Mouse (Mus musculus): ENCODE results near the gene Mrgprd. TPM values are rescaled to one million over a fixed set of nuclear protein-coding genes. Genes with fewer than 3 reads are reported as not detected.

Mrgprd gene
- total RNA-seq, 2 experiments from 2014 or later: not detected

GRCm38 (mm10) chr7:145302488-145303285, 11.9 kb upstream of the Mrgprd start:
- peak; percentile 68 for DNase-seq

GRCm38 (mm10) chr7:145304153-145304552, 10.5 kb upstream of the Mrgprd start:
- no peak for DNase-seq

- DNase-seq: no peak
These were observed 7.0 kb upstream of the Mrgprd start for GRCm38 (mm10) chr7:145307636-145308035.

DNA sequence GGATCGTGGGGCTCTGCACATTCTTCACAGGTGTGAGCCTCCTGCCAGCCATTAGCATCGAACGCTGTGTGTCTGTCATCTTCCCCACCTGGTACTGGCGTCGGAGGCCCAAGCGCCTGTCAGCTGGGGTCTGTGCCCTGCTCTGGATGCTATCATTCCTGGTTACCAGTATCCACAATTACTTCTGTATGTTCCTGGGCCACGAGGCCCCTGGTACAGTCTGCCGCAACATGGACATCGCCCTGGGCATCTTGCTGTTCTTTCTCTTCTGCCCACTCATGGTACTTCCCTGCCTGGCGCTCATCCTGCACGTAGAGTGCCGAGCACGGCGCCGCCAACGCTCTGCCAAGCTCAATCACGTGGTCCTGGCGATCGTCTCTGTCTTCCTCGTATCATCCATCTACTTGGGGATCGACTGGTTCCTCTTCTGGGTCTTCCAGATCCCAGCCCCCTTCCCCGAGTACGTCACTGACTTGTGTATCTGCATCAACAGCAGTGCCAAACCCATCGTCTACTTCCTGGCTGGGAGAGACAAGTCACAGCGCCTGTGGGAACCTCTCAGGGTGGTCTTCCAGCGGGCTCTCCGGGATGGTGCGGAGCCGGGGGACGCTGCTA, 6.5 kb upstream of the Mrgprd start:
- no peak for DNase-seq

DNA sequence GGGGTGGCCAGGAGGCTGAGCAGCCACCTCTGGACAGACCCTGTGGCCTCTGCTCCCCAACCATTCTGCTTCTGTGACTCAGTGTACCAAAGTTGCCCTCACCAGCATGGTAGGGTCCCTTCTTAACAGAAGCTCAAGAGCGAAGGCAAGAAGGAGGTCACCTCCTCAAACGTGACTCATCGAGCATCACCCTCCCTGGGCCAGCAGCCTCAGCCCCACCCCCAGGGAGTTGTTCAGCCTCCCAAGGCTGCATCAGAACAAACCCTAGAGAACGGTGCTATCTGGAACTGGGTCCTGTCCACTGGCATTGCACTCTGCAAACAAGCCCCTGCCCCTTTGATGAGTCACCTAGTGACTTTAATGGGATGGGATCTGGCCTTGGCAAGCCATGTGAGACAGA, 5.8 kb upstream of the Mrgprd start:
- DNase-seq: no peak

DNA sequence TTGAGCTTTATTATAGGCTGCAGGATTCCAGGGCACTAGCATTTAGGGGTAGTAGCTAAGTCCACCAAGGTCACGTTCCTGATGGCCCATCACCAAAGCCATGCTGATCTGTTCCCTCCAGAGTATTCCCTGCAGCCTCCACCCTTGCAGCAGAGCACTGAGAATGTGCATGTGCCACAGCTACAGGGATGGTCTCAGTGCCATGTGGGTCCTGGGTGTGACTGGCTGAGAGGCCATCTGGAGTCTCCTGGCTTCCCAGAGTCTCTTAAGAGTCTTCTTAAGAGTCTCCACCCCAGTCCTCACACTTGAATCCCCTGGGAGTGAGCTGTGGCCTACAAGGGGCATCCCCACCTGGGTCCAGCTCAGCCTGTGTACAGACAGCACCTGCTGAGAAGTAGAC, 4.8 kb upstream of the Mrgprd start:
- no peak for DNase-seq

DNA sequence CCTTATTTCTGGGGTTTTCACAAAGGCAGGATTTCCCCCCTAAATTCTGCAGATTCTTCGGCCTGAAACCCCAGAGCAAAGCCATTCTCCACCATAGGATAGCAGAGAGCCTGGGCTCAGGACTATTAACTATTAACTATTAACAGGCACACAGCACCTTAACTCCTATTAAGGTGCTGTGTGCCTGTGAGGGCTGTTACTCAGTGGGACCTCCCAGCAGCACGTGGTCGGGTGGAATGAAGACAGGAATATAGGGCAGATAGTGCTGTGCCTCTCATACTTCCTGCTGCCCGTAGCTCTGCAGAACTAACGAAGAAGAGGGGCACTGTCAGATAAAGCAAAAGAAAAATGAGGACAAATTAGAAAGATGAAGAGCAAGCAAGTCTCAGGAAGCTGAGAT, 4.1 kb upstream of the Mrgprd start:
- DNase-seq: no peak

DNA sequence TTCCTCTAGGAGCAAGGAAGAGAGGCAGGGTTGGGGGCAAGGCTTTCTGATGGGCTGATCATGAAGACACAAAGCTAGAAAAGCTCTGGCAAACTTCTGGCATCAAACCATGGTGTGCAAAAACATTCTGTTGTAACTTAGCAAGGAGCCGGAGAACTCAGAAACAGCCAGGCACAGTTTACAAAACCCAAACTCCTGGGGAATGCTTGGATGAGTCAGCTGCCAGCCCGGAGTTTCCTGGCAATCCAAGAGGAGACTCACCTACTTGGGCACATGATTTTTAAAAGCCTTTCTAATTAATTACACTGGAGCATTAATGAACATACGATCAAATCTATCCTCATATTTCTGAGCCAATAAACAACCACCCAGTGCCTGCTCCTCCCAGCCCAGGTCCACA, 2.5 kb upstream of the Mrgprd start:
- no peak for DNase-seq

DNA sequence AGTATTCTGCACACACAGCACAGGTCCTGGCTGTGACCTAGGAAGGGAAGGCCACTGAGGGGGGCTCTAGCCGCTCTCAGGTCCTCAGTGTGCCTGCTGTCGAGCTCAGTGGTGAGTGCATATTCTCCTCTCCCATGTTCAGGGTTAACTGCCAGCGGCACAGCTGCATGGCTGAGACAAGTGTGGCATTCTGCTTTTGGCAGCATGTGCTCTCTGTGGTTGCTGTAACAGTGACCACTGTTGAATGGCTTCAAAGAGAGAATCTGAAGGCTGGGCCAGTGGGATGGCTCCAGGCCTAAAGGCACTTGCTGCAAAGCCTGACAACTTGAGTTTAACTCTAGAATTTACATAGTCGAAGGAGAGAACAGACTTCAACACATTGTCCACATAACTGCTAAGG, 2.9 kb downstream of the Mrgprd start:
- DNase-seq: no peak

GRCm38 (mm10) chr7:145319481-145319880, 4.8 kb downstream of the Mrgprd start:
- DNase-seq: no peak

DNA sequence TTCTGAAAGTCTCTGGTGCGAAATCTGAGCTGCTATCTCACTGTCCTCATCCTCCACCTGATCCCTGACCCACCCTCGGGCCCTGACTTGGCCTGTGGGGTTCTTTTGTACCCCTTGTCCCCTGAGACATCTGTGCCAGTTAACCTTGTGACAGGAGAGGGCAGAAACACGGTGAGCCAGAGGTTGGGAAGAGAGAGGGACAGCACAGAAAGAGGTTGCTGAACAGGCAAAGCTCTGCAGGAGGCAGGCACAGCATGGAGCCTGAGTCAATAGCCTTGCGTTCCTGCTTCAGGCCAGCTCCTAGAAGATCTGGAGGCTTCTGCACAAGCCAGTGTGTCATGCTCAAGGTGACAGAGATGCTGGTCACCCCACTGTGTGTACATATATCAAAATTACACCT, 9.0 kb downstream of the Mrgprd start:
- no peak for DNase-seq

GRCm38 (mm10) chr7:145325697-145326096, 11.1 kb downstream of the Mrgprd start:
- no peak for DNase-seq

GRCm38 (mm10) chr7:145329982-145330381, 15.3 kb downstream of the Mrgprd start:
- no peak for DNase-seq

- no peak for DNase-seq
These were observed 16.0 kb downstream of the Mrgprd start for GRCm38 (mm10) chr7:145330641-145331040.

DNA sequence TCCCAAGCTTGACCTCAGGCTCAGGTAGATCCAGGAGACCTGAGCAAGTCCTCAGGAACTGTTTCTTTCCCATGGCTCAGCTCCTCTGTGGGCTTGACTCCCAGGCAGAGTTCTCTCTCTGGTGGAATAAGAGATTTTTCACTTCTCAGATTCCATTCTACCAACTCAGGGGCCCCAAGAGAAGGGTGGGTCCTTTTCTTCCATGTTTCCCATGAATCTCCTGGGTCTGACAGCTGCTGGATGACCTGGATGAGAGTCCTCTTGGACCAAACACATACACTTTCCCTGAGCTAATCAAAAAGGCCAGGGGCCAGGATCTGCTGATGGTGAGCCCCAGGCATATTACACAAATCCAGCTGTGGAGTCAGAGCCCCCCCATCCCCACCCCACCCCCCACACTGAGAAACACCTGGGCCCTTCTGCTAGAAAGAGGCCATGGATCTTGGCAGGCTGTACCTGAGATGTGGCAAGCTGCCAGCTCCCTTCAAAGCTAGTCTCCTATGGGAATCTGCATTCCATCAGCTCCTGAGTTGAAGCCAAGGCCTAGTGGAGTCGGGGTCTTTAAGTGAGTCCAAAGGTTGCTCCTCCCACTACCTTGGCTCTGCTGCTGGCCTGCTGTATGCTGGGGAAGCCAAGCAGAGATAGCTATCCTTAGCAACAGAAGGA, 17.9 kb downstream of the Mrgprd start:
- peak; percentile 31 for DNase-seq

- no peak for DNase-seq
These were observed 19.3 kb downstream of the Mrgprd start for GRCm38 (mm10) chr7:145333936-145334335.

DNA sequence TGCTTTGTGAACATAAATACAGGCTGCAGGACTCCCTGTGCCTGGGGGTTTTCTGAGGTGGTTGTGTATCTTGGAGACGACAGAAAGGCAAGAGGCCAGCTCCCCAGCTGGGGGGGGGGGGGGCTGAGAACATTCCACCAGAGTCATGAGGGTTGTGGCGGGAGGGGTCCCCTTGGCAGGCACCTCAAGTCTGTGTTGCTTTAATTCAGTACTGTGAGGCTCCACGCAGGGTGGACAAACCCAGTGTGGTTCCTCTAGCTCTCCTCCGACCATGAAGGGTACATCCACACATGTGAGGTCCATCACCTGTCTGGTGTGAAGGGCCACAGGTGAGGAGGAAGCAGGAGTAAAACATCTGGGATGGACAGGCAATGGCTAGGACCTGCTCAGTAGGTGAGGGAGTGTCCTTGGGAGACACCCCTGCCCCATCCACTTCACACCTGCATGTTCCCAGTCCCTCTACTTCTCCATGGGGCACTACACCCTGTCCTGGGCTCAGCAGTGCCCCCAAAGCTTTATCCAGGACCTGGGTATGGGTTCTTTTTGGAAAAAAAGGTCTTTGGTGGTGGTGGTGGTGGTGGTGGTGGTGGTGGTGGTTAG, 19.9 kb downstream of the Mrgprd start:
- no peak for DNase-seq

DNA sequence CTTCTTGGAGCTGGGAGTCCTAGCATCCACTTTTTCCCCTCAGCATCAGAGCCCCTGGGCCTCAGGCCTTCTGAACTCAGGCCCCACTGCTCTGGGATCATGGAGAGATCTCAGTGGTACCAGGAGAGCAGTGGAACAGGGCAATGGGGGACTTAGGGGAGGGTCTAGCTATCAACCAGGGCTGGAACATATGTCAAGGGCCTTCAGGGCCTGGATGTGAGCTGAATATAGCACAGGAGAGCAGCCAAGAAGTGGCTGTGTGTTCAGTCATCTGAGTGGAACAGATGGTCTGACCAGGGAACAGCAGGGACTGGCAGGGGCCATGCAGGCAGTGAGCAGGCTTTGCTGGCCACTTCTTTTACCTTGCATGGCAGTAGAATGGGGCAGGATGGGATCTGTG, 20.6 kb downstream of the Mrgprd start:
- no peak for DNase-seq

GRCm38 (mm10) chr7:145335616-145336332, 21.1 kb downstream of the Mrgprd start:
- no peak for DNase-seq

GRCm38 (mm10) chr7:145337889-145338288, 23.3 kb downstream of the Mrgprd start:
- DNase-seq: no peak

- no peak for DNase-seq
These were observed 25.7 kb downstream of the Mrgprd start for GRCm38 (mm10) chr7:145340248-145340904.
